Mouse (Mus musculus) kidney, embryonic 16.5 days (tissue): ENCODE measurements around the gene Gm3696. TPM values are rescaled to one million over a fixed set of nuclear protein-coding genes. Genes with fewer than 3 reads are reported as not detected.
"Not testable (repeated sequence)": the region's sequence is repeated elsewhere in the genome, so short reads cannot be mapped to it uniquely, and the experiment has no call there.

Experiments
- ATAC-seq: fragments of 200-750 bp; cut with Nextera tagmentation; 2 replicates; pipeline ENCODE4 v1.8.0; 2017; ENCODE audit warnings: moderate TSS enrichment; ENCODE audit not compliant: low FRiP score, low TSS enrichment
- H3K27ac ChIP-seq: fragments of 300-500 bp; sonication (generic); 2 replicates; pipeline ENCODE4 v1.5.1; 2014; ENCODE audit warnings: low read length
- H3K27me3 ChIP-seq: fragments of 300-500 bp; sonication (generic); 2 replicates; pipeline ENCODE4 v1.6.1; 2014; ENCODE audit warnings: low read length, control low read depth, mixed read lengths; ENCODE audit not compliant: insufficient read depth
- H3K36me3 ChIP-seq: fragments of 300-500 bp; sonication (generic); 2 replicates; pipeline ENCODE4 v1.6.1; 2014; ENCODE audit warnings: low read length, control low read depth, mixed read lengths; ENCODE audit not compliant: insufficient read depth
- H3K4me1 ChIP-seq: fragments of 300-500 bp; sonication (generic); 2 replicates; pipeline ENCODE4 v1.6.1; 2014; ENCODE audit warnings: low read length, control low read depth, mixed read lengths; ENCODE audit not compliant: insufficient read depth
- H3K4me2 ChIP-seq: fragments of 300-500 bp; sonication (generic); replicated peaks from 2 replicates; pipeline ENCODE4 v1.6.1; 2014; ENCODE audit warnings: low read depth, low read length
- H3K4me3 ChIP-seq: fragments of 300-500 bp; sonication (generic); 2 replicates; pipeline ENCODE4 v1.5.1; 2014; ENCODE audit warnings: mild to moderate bottlenecking, low read length
- H3K9ac ChIP-seq: fragments of 300-500 bp; sonication (generic); replicated peaks from 2 replicates; pipeline ENCODE4 v1.6.1; 2014; ENCODE audit warnings: low read length
- H3K9me3 ChIP-seq: fragments of 300-500 bp; sonication (generic); 2 replicates; pipeline ENCODE4 v1.6.1; 2016; ENCODE audit warnings: low read length, control low read depth
- WGBS: fragments of 180-500 bp; shearing (Covaris S2); extraction: QIAGEN DNeasy Blood & Tissue Kit; methylation state at CpG from one replicate; pipeline ENCODE4 v1.1.7; 2014; 5-methylcytosine and 5-hydroxymethylcytosine counted together
- polyA plus RNA-seq: library from polyadenylated mRNA; unstranded; fragments of >200 nt; fragmentation: Nextera tagmentation; extraction: Ambion mirVana; gene quantifications from 2 replicates; pipeline ENCODE4 v1.2.1, GENCODE M21; 2015

The Gm3696 gene
- polyA plus RNA-seq: 0.55 and 1.00 TPM in 2 replicates

DNA sequence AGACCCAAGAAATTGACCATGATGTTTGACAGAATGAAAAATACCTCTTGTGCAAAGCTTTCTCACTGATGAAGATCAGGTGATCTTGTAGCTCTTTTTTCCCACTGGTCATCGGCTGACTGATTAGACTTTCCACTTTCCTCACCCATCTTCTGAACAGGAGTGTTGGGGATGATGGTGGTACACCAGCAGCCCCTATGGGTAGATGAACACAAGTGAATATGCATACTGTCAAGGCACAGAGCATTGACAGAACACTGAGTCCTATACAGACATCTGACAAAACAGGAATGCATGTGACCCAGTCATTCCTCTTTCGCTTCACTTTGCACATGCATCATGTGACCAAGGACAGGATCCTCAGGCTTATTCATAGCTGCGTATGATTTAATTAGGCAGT, at the start of gene Gm3696:
Gene Gm3696, minus strand, starts transcription at position 101 of the 400 bp plus-strand sequence.
- H3K27ac ChIP-seq, H3K9ac ChIP-seq, H3K36me3 ChIP-seq, H3K27me3 ChIP-seq, H3K4me2 ChIP-seq, H3K4me1 ChIP-seq, H3K9me3 ChIP-seq, ATAC-seq, H3K4me3 ChIP-seq: not testable (repeated sequence)
- WGBS: 85% methylated on average over 1 of the region's 3 CpGs

- not testable (repeated sequence) for H3K9ac ChIP-seq, H3K4me3 ChIP-seq, H3K27me3 ChIP-seq, H3K36me3 ChIP-seq, H3K27ac ChIP-seq, ATAC-seq, H3K4me2 ChIP-seq, H3K9me3 ChIP-seq, H3K4me1 ChIP-seq
- no CpG with 5 or more reads among the region's 2 CpGs for WGBS
These were observed 24.9 kb upstream of the Gm3696 start, which contains the start of gene Gm6676 for GRCm38 (mm10) chr14:7125312-7125711. Gm6676 (minus strand) TSS chr14:7125412.

DNA sequence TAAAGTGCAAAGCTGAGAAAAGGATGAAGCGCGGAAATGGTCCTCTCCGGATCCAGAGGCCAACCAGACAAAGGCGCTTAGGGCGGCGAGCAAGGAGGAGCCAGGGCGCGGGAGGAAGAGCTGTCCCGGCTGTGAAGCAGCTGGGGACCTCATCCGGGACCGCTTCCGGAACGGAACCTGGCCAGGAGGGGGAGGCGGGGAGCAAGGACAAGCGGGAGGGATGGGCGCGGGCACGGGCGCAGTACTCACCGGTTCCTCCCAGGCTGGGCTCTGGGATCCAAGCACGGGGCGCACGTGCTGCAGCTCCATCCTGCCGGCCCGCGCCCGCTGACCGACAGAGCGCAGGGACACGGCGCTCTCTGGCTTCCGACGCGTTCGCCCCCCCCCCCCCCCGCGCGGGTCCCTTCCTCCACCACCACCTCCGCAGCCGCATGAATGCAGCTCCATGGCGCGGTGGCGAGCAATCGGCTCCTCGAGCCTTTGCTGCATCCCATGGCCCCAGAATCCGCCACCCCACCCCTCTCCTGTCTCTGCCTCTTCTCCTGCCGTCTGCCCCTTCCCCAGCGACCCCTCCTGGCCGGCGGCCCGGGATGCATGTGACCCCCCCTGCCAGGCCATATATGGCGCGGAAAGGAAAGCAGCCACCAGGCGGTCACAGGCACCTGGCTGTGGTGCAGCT, 4.8 kb upstream of the Gm3696 start:
- WGBS: 0% methylated on average over 8 of the region's 54 CpGs
- Histone ChIP-seq H3K4me2 (peak overlapping the region; percentile 57), H3K9ac (peak overlapping the region; percentile 61), H3K4me3 (peak overlapping the region; percentile 46)
- not testable (repeated sequence) for H3K27me3 ChIP-seq, H3K36me3 ChIP-seq, H3K4me1 ChIP-seq, H3K9me3 ChIP-seq, H3K27ac ChIP-seq
- 0 out of 2 replicates have a peak, but pooled peaks have one; percentile 59 for ATAC-seq

GRCm38 (mm10) chr14:7044870-7045269, 55.6 kb downstream of the Gm3696 start, which contains the start of gene Gm3685:
Gm3685 (minus strand) TSS chr14:7044970.
- no CpG with 5 or more reads among the region's 2 CpGs for WGBS

More at GRCm38 (mm10) chr14:7044870-7045269, 55.6 kb downstream of the Gm3696 start, which contains the start of gene Gm3685:
- not testable (repeated sequence) for ATAC-seq, H3K9me3 ChIP-seq, H3K27me3 ChIP-seq, H3K4me1 ChIP-seq, H3K36me3 ChIP-seq, H3K9ac ChIP-seq, H3K27ac ChIP-seq, H3K4me2 ChIP-seq, H3K4me3 ChIP-seq

Other genes with a start within 250 kb of the Gm3696 start
- 0.24 and 0.54 TPM in 2 replicates for gene Gm3667, start 210.7 kb downstream of the Gm3696 start, polyA plus RNA-seq
- gene Gm6356, start 126.8 kb downstream of the Gm3696 start, polyA plus RNA-seq: not detected in 2 replicates
- 0.57 and 0.64 TPM in 2 replicates for gene Gm10406, start 73.2 kb downstream of the Gm3696 start, polyA plus RNA-seq
- gene Gm3685, start 55.7 kb downstream of the Gm3696 start, polyA plus RNA-seq: not detected in 2 replicates
- not detected in 2 replicates for gene Gm6676, start 24.8 kb upstream of the Gm3696 start, polyA plus RNA-seq
- 3.2 and 3.5 TPM in 2 replicates for gene Gm3512, start 73.9 kb upstream of the Gm3696 start, polyA plus RNA-seq
- not detected in 2 replicates for gene Gm16434, start 93.9 kb upstream of the Gm3696 start, polyA plus RNA-seq
- gene Gm3727, start 164.1 kb upstream of the Gm3696 start, polyA plus RNA-seq: not detected in 2 replicates
- gene Gm3739, start 214.4 kb upstream of the Gm3696 start, polyA plus RNA-seq: 0.45 and 0.64 TPM in 2 replicates
- gene Gm5797, start 231.8 kb upstream of the Gm3696 start, polyA plus RNA-seq: not detected in 2 replicates